Mouse (Mus musculus): ENCODE results near the gene Aatk.

The Aatk gene

DNA sequence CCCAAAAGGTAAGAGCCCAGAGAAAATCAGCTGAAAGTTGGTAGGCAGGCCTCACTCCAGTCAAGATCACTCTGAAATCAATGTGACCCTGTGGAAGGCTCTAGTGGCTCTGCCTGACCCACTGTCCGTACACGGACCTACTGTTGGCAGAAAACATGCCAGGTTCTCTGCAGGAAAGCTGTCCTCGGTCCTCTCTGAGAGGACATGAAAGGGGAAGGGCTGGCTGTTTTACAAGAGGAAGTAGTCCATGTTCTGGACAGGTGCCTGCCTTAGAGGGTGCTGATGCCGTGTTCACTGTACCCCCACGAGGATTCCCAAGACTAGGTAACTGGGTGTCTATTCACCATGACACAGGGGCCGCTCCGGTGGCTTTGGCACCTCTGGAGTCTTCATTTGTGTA is 59.1 kb downstream of the Aatk start:
- DNase-seq = no peak

DNA sequence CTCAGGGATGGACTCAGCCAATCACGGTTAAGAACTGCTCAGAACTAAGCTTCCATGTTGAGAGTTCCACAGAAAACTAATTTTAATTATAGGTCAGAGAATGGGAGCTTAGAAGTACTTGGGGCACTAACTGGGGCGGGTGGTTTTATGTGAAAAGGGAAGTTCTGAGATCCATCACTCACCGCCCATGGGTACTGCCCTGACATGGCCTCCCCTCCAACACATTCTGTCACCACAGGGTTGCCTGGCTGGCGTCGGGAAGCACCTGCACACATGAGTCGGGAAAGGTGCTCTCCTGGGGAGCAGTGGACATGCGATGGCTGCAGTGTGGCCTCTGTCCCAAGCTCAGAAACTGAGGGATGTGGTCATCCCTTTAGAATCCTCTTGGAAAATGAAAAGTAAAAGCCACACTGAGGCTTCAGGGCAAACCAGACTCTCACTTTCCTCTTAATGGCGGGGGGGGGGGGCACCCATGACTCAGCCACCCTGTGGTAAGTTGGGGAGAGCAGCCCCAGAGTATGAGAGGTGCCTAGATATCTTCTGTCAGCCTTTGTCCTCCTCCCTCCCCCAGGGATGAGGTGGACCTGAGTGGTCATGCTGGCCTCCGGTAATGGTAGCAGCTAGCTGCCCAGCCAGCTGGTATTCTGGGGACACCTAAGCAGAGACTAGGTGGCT is 60.1 kb downstream of the Aatk start:
- no peak for DNase-seq

DNA sequence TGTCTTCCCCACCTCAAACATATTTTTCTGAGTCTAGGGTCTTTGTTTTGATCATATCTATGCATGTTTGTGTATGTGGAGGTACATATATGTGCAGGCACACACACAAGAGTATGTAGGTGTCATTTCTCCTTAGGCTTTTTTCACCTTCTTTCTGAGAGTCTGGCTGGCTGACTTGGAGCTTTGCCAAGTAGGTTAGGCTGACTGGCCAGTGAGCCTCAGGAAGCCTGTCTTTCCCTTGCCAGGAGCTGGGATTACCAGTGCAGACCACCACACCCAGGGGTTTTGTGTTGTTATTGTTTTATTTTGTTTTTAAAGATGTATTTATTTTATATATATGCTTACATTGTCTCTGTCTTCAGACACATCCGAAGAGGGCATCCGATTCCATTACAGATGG is 63.8 kb downstream of the Aatk start:
- DNase-seq = no peak

DNA sequence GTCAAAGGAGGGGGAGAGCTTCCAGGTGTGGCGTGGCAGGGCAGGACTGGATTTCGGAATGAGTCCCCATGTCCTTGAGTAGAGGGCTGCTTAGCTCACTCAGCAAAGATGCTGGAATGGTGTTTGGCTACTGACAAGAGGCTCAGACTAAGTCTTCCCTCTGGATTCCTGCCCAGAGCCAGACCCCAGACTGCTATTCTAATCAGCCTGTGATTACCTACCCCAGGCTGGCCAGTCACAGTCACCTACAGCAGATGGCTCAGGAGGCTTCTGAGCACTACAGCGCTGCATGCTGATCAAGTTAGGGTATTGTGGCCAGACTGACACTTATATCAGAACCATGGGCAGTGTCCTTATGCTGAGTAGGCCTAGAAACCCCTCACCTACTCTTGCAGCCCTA is 64.7 kb downstream of the Aatk start:
- no peak for DNase-seq

DNA sequence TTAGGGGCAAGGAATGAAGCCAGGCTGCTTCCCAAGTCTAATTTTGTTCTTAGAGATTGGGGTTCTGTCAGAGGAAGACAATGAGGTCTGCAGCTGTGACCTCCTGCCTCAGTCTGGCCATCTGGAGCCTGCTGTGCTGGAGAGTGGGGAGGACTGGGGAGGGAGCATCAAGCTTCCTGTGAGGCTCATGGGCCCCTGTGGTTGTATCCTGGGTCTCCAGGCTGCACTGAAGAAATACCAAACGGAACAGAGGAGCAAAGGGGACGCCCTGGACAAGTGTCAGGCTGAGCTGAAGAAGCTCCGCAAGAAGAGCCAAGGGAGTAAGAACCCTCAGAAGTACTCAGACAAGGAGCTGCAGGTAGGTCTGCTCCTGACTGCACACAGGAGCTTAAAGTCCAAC is 65.2 kb downstream of the Aatk start:
- DNase-seq = no peak

DNA sequence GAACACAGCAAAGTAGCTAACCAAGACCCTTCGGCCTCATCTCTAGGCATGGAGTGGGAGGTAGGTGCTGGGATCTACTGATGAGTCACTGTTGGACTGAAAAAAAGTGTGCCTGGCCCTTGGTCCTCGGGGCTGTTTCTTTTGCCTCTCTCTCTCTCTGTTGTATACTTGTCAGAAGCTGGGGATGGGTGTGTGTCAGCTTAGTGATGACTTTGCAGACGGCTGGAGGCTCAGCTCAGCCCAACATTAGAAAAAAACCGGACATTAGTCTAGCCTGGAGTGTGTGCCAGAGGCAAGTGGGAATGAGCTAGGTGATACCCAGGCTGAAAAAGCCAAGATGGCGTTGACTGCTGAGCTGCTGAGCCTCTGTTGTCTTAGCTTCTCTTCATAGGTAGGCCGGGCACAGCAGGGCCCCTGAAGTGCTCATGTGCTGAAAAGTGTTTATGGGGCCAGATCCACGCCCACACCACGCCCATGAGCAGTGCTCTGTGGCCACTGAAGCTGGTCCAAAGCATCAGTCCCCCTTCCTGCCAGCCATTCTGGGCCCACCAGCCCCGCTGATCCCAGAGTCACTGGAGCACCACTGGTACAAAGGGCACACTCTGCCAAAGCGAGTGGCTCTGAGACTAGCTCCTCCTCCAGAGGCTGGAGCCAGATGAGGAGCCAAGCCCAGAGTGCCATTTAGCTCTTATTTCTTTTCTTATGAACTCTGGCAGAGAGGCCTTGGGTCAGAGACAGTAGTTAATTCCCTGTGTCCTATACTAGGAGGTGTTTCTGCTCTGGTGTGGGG is 67.2 kb downstream of the Aatk start:
- no peak for DNase-seq

DNA sequence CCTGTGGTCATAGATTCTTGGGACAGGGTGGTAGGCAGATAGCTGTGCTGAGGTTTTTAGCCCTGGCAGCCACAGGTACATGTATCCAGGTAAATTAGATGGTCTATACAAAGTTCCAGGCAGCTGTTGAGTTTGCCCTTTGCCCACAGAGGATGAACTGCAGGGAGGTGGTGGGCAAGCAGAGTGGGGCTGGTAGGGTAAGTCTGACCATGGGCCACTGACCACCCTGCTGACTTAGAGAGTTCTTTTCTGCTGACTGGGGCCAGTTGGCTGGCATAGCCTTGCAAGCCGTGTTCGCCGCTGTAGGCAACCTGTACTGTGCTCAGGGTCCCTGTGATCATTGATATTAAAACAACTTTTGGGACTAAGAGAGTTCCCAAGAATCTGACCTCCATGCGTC is 68.3 kb downstream of the Aatk start:
- no peak for DNase-seq

DNA sequence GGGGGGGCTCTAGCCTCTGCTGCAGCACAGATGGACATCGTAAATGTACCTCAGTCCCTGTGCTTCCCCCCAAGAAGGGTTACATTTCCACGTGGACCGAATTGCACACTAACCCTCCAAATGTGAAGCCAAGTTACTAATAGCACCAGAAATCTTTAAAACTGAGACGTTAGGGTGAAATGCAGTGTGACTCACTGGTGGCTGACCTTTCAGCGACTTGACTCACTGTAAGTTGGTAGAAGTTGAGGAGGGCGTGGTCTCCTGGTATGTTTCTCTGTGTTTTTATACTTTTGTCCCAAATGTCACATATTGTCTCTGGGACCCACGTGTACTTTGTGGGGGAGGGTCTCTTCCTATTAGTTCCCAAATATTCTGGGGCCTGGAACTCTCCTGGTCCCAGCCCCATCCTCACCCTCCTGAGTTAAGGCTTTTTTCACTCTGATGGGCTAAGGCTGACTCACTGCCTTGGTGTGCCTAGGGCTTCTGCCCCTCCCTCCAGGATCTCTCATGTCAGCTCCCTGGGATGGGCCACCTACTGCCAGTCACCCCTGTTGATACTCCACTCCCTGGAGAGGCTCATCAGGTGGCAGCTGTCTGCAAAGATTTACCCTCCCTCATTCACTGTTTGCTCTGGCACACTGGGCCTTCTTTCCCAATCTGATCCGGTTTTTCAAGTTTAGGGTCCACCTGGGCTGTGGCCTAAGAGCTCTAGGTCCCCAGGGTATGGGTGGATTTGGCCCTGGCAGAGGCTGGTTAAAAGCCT is 71.0 kb downstream of the Aatk start:
- DNase-seq = no peak

DNA sequence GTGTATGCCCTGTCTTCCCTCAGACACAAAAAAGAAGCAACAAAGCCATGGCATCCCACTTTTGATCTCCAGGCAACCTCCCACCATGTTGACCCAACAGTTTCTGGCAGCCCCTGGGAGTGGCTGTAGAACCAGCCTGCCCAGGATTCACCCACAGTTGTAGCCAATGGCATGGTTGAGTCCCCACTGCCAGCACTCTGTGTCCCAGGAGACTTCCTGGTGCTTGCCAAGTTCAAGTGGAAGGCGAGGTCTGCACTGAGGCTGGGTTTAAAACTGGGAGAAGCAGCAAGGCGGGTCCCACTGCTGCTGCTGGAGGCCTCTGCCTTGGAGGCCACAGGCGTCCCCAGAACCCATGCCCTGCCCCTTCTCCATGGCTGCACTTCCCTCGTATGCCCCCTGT is 73.2 kb downstream of the Aatk start:
- DNase-seq = no peak

DNA sequence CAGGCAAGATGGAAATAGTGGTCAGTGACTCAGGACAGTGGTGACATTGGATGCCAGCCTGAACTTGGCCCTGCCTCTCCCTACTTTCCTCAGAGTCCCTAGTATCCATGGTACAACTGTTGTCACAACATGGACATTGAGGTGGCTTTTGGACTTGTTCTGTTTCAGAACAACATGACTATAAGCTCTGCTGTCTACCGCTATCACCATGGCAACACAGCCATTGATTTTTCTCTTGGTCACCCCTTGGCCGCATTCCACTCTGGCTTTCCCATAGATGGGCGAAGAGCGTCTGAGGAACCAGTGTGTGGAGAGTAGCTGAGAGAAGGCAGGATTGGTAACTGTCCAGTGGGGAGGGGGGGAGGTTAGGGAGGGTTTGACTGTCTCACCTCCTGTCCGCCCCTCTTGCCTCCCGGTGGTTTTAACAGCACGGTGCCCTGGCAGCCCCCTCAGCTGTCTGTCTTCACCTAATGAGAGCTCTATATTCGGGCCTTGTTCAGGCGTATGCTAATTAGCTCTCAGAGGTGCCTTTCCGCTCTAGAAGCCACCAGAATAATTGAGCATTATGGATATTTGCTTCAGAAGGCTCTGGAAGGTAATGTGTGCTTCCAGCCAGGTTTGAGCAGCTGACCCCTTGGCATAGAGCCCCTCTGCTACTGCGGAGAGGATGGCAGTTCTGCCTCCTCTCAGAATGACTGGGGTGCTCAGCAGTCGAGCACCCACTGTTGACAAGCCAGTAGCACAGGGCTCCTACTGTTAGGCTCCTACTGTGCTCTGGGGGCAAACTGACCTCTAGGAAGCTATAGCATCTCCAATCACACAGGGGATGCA is 76.7 kb downstream of the Aatk start:
- no peak for DNase-seq

DNA sequence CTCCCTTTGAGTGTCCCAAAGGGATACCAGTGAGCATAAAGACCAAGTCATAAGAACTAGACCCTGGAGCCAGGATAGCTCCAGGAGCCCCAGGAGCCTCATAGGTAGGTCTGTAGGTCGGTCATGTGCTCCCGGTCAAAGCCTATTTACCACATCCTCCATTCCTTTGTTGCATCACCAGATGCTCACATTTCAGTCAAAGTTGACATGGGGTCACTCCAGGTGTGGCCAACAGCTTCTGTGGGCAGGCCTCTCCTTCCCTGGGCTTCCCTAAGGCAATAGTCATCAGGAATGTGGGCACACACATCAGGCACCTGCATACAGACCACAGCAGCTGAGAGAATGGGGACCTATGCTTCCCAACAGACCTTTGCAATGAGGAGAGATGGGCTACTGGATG is 79.1 kb downstream of the Aatk start:
- DNase-seq = no peak

DNA sequence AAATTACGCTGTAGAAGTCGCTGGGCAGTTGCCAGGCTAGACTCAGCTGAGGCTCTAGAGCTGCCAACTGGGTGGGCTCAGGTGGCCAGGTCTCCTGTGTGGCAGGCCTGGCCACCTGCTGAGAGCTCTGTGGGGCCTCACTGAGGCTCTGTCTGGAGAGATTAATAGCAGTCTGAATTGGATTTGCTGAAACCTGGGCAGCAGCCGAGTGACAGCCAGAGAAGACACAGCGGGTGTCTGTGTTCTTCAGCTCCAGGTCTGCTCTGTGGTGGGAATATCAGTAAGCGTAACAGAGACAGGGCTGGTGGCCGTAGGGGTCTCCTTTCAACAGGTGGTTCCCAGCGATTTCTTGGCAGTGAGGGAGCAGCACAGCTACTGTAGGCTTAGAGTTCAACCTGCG is 79.6 kb downstream of the Aatk start:
- DNase-seq = no peak

DNA sequence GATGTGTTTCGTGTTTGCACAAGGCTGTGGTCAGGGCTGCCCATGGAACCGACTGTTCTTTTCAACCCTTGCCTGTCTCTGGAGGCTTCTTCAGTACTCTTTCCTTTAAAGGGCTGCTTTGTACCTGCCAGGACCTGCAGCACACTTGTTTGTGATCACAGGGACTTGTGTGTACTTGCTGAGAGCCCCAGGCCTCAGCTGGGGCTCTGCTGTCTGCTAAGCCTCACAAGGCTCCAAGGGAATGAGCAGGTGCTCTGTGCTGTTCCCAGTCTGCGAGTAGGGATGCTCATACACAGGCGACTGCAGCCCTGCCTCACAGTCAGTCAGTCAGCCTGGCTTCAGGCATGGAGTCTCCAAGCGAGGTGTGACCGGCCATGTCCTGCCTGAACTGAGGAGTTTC is 80.7 kb downstream of the Aatk start:
- no peak for DNase-seq

DNA sequence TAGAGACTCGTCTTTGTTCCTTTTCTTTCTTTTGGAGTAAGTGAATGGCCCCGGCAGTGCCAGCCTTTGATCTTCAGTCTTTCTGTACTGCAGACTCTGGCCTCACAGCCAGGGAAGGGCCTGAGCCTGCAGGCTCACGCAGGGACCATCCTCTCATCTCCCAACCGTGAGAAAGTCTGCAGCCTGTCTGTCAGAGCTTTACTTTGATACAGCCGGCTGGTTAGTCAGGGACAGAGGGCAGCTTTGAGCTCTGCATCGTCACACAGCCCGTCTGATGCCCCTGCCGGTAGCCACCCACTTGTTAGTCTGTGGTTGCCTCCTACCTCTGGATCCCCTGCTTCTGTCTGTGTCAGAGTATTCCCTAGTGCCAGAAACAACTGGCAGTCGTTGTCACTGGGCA is 81.9 kb downstream of the Aatk start:
- no peak for DNase-seq

DNA sequence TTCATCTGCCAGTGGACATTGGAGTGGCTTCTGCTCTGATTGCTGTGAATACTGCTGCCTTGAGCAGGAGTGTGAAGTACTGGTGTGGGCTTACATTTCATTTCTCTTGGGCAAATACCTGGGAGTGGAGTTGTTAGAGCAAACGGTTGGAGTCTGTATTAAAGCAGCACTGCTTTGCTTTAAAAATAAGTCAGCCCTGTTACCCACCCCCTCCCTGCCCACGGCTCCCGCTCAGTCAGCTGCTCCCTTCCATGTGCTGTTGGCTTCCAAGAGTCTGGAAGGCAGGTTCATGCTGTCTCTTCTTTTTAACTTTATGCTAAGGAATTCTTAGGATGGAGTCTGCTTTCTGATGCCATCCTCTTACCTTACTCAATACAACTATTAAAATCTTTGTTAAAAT is 85.5 kb downstream of the Aatk start:
- DNase-seq = no peak

DNA sequence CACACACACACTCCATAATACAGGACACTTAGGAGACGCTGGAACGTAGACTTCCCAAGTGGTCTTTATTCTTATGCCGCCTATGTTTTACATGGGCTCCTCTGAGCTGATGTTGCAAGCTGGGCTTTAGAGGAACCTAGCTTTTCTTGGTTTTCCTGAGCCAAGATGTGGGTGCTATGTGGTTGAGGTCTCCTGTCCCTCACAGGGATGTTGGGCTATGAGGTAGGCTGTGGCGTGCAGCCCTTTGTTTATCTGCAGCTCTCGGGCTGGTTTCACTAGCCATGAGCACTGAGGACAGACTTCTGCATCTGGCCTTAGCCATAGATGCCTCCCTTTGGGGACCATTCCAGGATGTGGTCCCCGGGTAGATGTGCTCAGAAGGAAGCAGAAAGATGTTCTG is 86.3 kb downstream of the Aatk start:
- no peak for DNase-seq

DNA sequence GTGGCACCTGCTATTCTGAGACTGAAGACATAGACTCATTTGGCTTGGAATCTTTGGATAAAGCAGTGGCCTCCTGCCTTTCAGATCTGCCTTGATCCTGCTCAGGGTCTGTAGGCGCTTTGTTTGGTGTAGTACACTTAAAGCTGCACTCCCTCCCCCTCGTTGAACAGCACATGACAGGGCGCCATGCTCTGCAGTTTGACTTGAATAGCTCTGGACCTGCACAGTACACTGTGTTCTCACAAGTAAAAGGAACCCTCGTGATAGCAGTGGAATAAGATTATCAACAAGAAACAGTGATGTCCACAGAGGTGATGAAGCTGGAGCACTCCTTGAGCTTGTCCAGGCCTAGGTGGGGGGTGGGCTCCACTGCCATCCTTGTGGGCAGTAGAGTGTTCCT is 87.3 kb downstream of the Aatk start:
- DNase-seq = no peak

DNA sequence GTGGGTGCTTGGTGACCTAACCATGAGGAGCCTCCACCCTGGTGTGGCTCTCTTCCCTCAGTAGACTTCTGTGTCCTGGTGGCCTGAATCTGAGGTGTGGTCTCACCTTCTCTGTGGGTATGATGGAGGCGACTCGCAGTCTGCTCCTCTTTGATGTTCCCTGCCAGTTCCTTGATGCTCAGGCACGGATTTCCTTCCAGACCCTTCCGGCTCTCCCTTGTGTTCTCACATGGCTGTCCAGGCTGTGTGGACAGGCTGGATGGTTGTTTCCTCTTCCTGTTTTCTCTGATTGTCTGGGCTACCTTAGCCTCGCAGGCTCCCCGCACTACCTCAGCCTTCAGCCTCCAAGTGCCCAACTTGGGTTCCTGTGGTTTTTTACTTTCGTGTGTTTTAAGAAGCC is 88.1 kb downstream of the Aatk start:
- no peak for DNase-seq
